Mouse (Mus musculus) c-Kit-negative CD71-positive TER-119-positive erythroid progenitor cells, embryonic 14.5 days (primary cell): Measurements from ENCODE around the gene Wdhd1.
"Not testable (repeated sequence)": the region's sequence is repeated elsewhere in the genome, so short reads cannot be mapped to it uniquely, and the experiment has no call there.

ENCODE experiments used
- DNase-seq: peaks from one replicate; pipeline ENCODE4 v3.0.0-alpha.2; 2013; ENCODE audit warnings: low read depth, low spot score

Gene Wdhd1

DNA sequence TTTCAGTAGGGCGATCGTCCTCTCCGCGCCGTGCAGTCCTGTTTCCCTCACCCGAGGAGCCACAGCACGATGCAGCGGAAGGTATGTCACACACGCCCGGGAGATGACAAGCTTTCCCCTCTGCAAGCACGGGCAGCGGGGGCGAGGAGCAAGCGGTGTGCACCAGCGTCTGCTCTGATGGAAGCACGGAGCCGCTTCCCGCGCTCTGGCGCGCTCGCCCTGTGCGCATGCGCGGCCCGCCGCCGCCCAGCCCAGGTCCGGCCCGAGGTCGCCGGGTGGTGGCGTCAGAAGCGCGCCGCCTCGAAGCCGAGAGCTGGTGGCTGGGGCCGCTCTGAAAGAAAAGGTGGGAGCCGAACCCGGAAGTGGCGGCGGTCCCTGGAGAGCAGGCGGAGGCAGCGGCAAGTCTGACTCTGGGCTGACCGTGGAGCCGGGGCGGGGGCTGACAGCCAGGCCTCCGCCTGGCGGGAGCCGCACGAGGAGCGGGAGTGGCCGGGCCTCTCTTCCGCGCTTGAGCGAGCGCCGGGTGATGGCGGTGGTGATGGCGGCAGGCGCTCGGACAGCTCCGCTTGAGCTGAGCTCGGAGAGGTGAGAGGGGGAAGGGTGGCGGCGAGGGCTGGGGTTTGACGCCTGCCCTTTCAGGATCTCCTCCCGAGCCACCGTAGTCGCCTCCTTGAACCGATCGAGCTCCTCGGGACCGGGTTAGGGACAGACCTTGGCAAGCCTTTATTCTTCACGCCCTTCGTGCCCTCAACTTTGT is at the start of gene Wdhd1, which contains the start of gene Socs4:
Gene Wdhd1 (minus strand): TSS at position 221 of the 757 bp plus-strand sequence.
Gene Socs4 (plus strand): TSS at position 295 of the 757 bp plus-strand sequence.
- peak; percentile 89 for DNase-seq

DNA sequence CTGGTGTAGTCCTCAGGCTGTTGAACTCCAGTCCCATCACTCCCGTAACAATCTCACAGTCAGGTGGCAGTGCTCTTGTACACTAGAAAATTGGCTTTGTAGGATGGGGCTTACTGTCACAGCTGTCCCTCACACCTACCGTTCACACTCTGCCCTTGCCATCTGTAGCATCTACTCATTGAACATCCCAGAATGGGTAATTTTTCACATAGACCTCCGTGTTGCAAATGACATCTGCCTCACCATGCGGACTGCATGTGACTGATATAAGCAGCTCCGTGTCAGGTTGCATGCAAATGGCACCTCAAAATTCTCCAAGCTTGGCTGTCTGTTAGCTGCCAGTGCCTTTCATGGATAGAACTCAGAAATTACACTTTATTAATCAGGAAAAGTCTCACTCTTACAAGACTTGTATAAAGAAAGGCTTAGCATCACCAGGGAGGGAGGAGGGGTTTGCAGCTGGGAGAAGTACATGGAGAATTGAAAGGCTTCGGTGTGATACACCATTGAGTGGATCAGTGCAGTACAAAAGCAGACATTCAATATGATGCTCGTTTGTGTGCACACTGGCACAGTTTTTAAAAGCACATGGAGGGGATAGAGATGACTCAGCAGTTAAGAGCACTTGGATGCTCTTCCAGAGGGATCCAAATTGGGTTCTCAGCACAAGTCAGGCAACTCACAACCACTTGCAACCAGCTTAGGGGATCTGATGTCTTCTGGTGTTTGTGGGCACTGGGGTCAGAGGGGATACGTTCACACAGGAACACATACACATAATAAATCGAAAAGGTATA is 49.5 kb upstream of the Wdhd1 start:
- no peak for DNase-seq

GRCm38 (mm10) chr14:47321581-47321980 is 44.9 kb upstream of the Wdhd1 start:
- not testable (repeated sequence) for DNase-seq

DNA sequence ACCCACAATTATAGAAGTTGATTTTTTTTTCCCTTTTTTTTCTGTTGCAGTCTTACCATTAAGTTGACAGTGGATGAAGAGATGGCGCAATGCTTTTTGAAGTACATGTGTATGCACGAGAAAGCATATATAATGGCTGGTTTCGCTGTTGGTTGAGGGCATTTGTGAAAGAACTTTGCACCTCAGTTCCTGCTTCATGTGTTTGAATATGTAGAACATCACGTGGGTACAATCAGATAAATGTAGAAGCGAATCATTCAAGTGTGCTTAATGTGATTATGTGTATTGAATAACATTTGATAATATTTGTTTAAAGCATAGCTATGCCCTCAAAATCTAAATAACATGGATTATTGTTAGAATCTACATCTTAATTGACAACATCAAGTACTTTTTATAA is 42.7 kb upstream of the Wdhd1 start:
- DNase-seq = no peak

DNA sequence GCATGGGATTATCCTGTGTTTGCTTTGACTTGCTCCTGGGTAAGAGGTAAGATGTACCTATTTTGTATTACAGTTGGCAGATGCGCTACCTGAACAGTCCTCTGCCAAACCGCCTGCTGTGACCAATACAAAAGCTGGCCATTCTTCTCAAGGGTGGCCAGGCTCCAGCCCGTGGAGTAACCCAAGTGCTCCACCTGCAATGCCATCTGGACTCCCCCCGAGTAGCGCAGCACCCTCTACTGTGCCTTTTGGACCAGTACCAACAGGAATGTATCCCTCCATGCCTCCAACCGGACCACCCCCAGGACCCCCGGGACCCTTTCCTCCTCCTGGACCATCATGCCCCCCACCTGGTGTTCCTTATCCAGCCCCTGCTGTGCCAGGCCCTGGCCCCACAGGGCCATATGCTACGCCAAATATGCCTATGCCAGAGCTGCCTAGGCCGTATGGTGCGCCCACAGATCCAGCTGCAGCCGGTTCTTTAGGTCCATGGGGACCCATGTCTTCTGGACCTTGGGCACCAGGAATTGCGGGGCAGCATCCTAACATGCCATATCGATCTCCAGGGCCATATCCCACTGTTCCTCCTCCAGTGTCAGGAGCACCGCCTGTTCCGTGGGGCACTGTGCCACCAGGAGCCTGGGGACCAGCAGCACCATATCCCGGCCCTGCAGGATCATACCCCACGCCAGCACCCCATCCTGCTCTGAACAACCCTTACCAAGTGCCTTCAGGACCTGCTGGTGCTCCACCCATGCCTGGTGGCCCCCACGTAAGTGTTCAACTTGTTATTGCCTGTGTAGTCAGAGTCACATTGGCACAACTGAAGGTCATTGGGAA is 33.9 kb upstream of the Wdhd1 start:
- no peak for DNase-seq

GRCm38 (mm10) chr14:47309061-47309460 is 32.4 kb upstream of the Wdhd1 start:
- DNase-seq = no peak

GRCm38 (mm10) chr14:47307669-47308068 is 31.0 kb upstream of the Wdhd1 start:
- no peak for DNase-seq

- no peak for DNase-seq
These were observed 29.3 kb upstream of the Wdhd1 start for GRCm38 (mm10) chr14:47305933-47306332.

- DNase-seq = no peak
These were observed 28.3 kb upstream of the Wdhd1 start for GRCm38 (mm10) chr14:47304814-47305405.

- DNase-seq = no peak
These were observed 26.4 kb upstream of the Wdhd1 start for GRCm38 (mm10) chr14:47302885-47303680.

- no peak for DNase-seq
These were observed 22.2 kb upstream of the Wdhd1 start for GRCm38 (mm10) chr14:47298819-47299261.

- DNase-seq = no peak
These were observed 21.7 kb upstream of the Wdhd1 start for GRCm38 (mm10) chr14:47298408-47298792.

DNA sequence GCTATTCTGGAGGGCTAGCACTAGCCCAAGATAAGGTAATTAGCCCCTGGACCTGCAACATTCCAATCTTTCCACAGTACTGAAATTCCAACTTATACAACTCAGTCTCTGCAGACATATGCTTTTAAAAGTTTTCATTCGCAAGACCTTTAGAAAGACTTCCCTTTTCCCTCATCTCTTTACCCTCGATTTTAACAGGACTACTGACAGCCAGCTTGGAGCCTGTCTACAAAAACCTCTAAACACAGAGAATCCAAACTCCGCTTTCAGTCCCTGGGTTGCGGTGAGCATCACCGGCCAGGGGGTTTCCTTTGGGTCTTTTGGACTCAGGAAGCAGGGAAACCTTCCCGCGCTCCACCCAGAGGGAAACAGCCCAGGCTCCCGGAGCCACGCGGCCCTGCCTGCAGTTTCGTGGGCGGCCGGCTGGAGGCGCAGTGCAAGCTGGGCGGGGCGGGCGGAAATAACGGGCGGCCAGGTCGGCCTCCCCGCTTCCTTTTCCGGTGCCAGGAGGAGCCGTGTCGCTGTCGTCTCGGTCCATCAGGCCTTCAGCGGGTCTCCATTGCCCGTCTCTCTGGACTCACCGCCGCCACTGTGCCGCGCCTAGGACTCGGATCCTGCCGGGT is 21.2 kb upstream of the Wdhd1 start, which contains the start of gene Mapk1ip1l:
Gene Mapk1ip1l (plus strand): TSS at position 482 of the 623 bp plus-strand sequence.
- peak; percentile 77 for DNase-seq

DNA sequence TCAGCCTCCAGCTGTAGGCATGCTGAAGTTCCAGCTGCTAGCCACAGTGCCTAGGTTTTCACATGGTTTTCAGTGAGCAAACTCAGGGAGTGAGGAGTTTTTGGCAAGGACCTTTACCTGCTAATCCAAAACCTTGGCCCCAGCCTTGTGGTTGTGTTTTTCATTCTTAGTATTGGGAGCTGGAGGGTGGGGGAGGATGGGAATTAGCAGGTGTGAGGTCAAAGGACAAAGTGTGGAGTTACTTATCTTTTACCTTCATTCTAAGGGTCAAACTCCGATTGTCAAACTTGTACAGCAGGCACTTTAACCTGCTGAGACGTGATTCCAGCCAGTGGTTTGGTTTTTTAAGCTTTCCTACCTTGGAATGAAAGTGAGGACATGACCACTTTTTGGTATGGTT is 19.6 kb upstream of the Wdhd1 start:
- no peak for DNase-seq

DNA sequence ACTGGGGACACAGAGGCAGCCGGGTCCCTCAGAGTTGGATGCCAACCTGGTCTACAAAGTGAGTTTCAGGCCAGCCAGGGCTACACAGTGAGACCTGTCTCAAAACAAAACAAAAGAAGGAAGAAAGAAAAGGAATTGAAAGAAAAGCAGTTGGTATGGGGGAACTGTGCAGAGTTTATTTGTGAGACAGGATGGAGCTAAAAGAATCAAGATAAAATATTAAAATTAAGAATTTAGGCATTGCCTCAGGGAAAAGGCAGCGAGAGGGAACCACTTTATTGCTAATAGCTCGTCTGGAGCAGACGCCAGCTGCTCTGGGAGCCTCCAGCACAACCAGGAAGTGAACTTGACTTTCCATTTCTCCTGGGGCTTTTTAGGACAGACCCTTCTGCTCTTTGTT is 17.5 kb upstream of the Wdhd1 start:
- no peak for DNase-seq

GRCm38 (mm10) chr14:47291772-47292171 is 15.1 kb upstream of the Wdhd1 start:
- DNase-seq = no peak

- DNase-seq = no peak
These were observed 10.4 kb upstream of the Wdhd1 start for GRCm38 (mm10) chr14:47287021-47287420.

DNA sequence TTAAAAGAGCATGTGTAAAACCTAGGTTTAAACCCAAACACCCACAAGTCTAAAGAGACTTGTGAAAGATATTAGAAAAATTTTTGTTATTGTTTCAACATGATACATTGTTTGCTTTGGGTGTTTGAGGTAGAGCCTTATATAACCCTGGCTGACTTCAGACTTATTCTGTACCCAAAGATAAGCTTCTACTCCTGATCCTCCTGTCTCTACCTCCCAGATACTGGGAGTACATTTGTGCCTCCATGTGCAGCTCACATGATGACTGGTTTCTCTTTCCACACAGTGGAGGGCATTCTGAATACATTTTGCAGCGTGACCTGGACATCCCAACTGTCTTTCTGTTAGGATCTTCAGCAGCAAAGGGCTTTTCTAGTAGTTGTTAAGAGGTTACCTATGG is 9.6 kb upstream of the Wdhd1 start:
- no peak for DNase-seq

GRCm38 (mm10) chr14:47285271-47285670 is 8.6 kb upstream of the Wdhd1 start:
- no peak for DNase-seq

- no peak for DNase-seq
These were observed 6.9 kb upstream of the Wdhd1 start for GRCm38 (mm10) chr14:47283568-47283967.
